Mouse (Mus musculus): ENCODE results near the gene Glrx3. TPM values are rescaled to one million over a fixed set of nuclear protein-coding genes. Genes with fewer than 3 reads are reported as not detected.

Glrx3 gene
- polyA plus RNA-seq, 1 experiment = 242 TPM

- Histone ChIP-seq H3K4me3 (ENCODE audit: insufficient read depth, low read depth, low read length) (no peak overlapping the region), H3K27ac (replicated peaks; ENCODE audit: low read depth, low read length) (no peak overlapping the region), H3K4me1 (ENCODE audit: control insufficient read depth, insufficient read depth, insufficient read length, low read length) (no peaks in the 10 kb centered on the region)
These were observed 80.2 kb downstream of the Glrx3 start for GRCm38 (mm10) chr7:137517588-137517987.

GRCm38 (mm10) chr7:137518028-137518576, 80.7 kb downstream of the Glrx3 start:
- Histone ChIP-seq H3K27ac (replicated peaks; ENCODE audit: low read depth, low read length) (no peak overlapping the region), H3K4me3 (ENCODE audit: insufficient read depth, low read depth, low read length) (no peak overlapping the region), H3K4me1 (ENCODE audit: control insufficient read depth, insufficient read depth, insufficient read length, low read length) (no peaks in the 10 kb centered on the region)

Other genes with a start within 250 kb of the Glrx3 start
- gene Ebf3, start 123.2 kb upstream of the Glrx3 start, polyA plus RNA-seq (2012; ENCODE audit: insufficient read depth, insufficient read length, missing spikeins) = 28.5 and 35.3 TPM in 2 replicates
- gene 9430038I01Rik, start 26.9 kb upstream of the Glrx3 start, polyA plus RNA-seq (2012; ENCODE audit: insufficient read depth, insufficient read length, missing spikeins) = 4.1 and 10.8 TPM in 2 replicates